Mouse (Mus musculus): ENCODE data around the gene Gm10337.

Gene Gm10337

DNA sequence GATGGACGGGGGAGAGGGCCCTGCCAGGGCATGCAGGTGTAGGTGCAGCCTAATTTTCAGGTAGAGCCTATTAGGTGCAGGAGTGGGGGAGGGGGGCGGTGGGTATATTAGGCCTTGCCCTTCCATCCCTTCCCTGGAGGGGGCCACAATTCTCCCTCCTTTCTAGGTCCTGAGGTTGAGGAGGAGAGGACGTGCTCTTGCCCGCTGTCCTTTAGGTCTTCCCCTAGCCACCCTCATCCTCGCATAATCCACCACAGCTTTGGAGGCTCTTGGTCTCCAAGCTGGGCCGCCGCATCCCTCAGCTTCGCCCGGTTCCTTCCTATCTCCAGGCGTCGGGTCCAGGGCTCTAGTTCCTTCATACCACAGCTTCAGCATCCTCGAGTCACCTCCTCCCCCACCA lies 12.8 kb downstream of the Gm10337 start:
- in situ Hi-C loops (cut with MboI; ENCODE audit: low sequenced_read_pairs), result no loop called here

DNA sequence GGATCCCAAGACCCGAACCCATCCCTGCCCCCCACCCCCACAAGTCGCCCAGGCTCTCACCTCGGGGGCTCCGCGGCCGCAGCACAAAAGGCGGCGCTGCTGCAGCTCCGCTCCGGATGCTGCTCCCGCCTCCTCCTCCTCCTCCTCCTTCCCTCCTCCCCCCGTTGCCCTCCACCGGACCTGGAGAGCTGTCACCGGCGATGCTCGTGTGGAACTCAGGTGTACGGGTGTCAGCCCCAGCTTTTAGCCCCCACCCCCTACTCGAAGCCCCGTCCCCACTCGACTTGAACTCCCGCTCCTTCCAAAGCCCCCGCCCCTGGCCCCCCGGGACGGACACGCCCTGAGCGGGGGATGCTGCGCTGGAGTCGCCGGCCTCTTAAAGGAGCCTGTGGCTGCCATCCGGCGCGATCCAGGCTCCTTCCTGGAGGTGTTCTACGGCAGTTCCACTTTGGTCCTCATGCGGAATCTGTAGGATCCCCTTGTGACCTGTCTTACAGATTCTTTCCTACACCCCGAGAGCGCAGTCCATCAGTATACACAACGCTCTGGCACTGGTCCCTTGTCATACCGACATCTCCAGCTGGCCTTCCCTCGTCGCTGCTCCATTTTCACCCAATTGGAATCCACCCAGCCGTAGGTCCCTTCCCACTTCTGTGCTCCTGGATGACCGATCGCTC lies 13.3 kb downstream of the Gm10337 start, which contains the start of gene Map3k12:
Gene Map3k12 (minus strand): TSS at position 337 of the 677 bp plus-strand sequence.
- in situ Hi-C loops (cut with MboI; ENCODE audit: low sequenced_read_pairs), result no loop called here

DNA sequence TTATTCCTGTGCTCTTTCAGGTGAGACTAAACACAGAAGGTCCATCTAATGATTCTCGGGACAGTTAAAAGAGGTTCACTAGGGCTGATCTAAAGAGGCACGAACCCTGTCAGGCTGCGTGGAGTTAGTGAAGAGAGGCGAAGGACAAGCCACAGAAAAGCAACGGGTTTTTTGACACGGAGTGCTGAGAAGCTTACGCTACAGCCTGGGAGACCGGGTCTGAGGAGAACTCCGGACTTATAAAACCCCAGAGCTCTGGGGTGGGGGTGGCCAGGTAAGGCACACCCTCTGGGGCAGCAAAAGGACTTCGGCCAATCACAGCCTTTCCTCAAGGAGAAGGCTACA lies 14.1 kb downstream of the Gm10337 start:
- in situ Hi-C loops (cut with MboI; ENCODE audit: low sequenced_read_pairs), result no loop called here

DNA sequence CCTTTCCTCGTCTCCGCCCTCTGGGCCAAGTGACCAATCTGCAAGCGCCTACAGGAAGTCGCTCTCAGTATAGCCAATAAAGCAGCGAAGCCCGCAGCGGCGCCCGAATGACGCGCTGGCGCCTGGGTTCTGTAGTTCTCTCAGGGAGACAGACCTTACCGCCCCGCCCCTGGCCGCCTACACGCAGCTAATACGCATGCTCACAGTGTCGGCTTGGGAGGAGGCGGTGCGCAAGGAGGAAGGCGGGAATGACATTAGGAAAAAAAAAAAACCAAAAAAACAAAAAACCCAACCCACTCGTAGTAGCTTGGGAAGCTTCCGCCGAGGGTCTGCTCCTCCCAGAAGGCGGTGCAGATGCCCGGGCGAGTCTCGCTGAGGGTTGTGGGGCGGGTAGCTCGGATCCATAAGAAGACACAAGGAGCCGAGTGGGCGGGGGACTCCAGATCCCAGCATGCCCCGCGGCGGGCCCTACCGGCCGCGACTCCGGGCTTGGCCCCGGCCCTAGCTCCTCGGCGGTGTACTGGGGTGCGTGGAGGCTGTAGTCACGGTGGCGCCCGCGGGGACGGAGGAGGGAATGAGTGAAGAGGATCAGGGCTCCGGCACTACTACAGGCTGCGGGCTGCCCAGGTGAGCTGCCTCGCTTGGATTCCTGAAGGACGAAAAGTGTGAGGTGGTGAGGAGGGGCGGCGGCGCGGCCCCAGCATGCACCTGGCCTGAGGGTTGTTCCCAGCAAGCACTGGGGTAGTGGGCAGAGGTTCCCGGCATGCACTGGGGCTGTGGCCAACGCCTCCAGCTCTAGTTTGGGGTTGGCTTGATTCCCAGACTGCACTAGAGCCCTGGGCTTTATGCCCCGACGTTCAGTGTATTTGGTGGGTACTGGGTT lies 14.7 kb downstream of the Gm10337 start, which contains the start of gene Tarbp2:
Gene Tarbp2 (plus strand): TSS at position 217 of the 883 bp plus-strand sequence.
- in situ Hi-C loops (cut with MboI; ENCODE audit: low sequenced_read_pairs), result no loop called here

DNA sequence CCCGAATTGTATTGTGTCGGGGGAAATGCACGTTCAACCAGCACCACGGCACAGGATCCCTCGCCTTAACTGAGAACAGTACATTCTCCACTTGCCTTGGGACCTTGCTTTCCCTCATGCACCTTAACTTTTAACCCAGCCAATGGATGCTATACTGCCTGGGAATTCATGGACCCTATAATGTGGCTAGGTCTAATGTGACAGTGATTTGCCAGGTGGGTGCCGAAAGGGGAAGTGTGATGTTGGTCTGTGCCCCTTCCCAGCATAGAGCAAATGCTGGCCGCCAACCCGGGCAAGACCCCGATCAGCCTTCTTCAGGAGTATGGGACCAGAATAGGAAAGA lies 15.3 kb downstream of the Gm10337 start:
- in situ Hi-C loops (cut with MboI; ENCODE audit: low sequenced_read_pairs), result no loop called here

DNA sequence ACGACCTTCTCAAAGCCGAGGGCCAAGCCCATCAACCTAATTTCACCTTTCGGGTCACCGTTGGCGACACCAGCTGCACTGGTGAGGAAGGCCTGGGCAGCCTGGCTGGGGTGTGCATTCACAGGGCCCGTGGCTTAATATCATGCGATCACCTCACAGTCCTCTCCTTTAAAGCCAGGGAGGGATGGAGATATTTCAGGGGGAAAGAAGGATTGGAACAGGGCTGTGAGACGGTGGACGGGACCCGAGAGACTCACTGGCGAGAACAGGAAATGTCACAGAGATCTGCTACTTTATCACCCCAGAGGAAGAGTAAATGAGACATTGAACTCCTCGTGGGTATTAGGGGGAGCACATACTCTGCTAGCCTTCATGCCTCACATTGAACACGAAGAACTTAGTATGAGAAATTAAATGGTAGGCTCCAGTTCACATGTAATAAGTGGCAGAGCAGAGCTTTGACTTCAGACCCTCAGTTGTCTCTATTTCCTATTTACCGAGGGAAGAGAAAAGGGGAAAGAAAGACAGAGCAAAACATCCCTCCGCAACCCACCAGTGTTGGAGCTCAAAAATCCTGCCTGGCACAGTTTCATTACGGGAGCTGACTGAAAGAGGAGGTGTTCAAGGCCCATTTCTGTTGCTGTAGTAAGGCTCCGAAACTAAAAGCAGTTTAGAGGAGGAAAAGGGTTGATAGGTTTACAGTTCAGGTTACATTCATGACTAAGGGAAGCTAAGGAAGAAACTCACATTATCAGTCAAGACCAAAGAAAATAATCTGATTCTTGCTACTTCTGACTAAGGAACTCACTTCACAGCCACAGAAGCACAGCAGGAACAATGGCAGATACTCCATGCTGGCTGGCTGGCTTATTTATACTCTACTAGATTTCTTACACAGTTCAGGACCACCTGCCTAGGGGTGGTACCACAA lies 16.0 kb downstream of the Gm10337 start:
- in situ Hi-C loops (cut with MboI; ENCODE audit: low sequenced_read_pairs), result no loop called here

DNA sequence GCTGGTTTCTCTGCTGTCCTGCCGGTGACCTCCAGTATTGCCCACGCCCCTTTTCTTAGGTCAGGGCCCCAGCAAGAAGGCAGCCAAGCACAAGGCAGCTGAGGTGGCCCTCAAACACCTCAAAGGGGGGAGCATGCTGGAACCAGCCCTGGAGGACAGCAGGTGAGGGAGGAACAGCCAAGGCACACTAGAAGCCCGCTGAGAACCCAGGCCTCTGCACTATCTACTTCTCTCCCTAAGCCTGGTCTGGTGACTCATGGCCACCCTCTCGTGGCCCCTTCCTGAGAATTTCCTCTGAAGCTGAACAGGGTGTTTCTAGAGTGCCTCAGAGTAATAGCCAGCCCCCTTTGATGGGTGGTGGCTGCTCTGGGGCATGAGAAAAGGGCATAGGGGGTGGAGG lies 16.9 kb downstream of the Gm10337 start:
- in situ Hi-C loops (cut with MboI; ENCODE audit: low sequenced_read_pairs), result no loop called here

DNA sequence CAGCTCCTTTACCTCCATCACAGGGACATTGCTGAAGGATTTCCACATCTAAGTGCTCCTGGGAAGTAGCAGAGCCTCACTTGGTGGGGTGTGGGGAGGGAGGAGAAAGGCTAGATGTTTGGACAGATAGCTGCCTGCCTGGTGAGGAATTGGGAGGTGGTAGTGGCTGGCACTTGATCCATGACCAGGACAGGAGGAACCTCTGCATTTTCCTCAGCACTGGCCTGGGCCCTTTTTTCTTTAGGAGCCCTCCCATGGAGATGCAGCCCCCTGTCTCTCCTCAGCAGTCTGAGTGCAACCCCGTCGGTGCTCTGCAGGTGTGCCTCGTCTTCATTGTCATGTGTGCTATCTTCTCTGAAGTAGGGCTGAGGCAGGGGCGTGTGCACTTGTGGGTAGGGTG lies 18.0 kb downstream of the Gm10337 start:
- in situ Hi-C loops (cut with MboI; ENCODE audit: low sequenced_read_pairs), result no loop called here

DNA sequence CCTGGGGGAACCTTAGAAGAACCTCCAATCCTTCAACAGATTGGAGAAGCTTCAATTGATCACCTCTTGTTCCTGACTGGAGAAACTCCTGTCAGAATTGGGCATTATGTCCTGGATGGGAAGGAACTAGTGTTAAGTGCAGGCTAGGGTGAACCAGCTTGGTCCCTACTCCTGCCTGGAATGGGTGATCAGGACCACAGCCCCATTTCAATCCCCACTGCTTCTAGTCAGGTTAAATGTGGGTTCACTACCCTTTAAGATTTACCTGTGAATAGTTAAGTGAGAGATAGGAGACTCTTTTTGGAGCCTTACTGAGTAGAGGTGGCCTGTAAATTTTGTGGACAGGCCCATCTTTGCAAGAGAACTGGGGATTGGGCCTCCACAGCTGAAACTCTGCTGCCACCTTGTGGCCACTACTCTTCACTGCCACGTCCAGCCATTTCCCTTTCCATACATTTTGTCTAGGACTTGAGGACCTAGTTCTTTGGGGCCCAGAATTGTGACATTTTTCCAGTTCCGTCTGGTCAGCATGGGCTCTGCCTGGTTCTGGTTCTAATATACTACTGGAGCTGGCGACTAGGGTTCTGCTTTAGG lies 21.5 kb downstream of the Gm10337 start, which contains the start of gene Npff:
Gene Npff (minus strand): TSS at position 51 of the 594 bp plus-strand sequence.
- in situ Hi-C loops (cut with MboI; ENCODE audit: low sequenced_read_pairs), result no loop called here

DNA sequence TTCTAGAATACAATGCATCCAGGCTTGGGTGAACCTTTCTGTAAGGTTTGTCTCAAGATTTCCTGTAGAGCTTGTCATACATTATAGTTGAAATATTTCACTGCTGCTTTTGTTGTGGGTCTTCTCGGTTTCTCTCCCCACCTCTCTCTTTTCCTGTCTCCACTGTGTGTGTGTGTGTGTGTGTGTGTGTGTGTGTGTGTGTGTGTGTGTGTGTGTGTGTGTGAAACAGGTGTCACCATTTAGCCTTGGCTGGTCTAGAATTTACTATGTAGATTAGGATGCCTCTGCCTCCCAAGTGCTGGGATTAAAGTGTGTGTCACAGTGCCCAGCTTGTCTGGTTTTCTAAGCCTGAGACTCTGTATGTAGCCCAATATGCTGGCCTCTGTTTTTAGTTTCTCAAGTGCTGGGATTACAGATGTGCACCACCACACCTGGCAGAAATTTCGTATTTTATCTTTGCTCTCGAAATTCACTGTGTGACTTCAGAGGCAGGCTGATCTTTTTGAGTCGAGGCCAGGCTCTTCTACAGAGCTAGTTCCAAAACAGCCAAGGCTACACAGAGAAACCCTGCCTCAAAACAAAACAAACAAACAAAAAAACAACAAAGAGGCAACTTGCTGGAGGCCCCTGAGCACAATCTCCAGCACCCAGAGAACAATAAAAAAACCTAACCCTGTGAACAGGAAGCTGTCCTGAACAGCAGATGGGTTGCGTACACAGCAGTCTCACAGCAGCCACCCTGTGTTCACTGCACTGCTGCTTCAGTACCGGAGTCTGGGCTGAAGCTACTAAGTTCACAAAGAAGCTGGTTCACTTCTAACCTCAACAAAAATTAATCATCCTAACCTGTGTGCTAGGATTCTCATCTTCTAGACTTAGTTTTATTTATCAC lies 22.8 kb downstream of the Gm10337 start:
- in situ Hi-C loops (cut with MboI; ENCODE audit: low sequenced_read_pairs), result no loop called here

DNA sequence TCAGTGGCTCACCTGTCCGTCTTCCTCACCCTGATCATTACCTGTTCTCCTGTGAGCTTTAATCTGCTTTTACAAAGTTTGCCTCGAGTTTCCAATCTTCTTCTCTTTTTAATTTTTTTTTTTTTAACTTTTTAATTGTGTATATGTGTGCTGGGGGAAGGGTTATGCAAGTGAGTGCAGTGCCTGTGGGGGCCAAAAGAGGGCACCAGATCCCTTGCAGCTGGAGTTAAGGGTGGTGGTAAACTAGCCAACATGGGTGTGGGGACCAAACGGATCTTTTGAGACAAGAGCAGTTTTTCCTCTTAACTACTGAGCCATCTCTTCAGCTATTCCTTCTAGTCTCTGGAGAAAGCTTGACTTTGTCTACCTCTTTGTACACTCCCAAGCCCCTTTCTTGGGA lies 24.4 kb downstream of the Gm10337 start:
- in situ Hi-C loops (cut with MboI; ENCODE audit: low sequenced_read_pairs), result no loop called here

DNA sequence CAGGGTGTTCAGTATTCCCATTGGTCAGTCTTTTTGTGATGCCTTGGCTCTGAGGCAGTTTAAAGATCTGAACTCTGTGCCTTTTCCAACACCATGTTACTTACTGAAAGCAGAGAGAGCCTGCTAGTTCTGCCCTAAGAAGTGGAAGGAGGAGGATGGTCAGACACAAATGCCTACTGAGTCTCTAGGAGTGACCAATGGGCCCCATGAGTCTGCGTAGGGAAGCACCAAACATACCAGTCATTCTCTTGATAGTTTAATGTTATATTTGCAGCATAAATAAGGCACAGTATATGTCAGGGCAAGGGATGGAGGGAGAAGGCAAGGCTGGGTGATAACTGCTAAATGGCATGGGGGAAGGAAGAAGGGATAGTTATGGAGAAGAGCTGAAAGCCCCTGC lies 24.9 kb downstream of the Gm10337 start:
- in situ Hi-C loops (cut with MboI; ENCODE audit: low sequenced_read_pairs), result no loop called here

DNA sequence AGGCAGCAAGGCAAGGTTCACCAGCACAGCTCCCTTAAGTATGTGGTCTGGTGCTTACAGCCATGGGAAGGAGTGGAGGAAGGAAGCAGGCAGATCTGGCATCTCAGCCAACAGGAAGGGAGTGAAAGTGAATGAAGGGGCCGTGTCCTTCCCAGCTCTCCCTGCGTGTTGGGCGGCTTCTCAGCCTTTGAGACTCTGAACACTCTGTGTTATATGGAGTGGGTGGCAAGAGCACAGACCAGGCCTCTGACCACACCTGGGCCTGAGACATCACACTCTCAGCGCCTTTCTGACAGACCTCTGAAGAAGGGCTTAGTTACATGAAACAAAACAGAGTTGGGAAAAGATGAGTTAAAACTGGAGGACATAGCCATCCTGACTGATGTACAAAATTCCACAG lies 27.0 kb downstream of the Gm10337 start:
- in situ Hi-C loops (cut with MboI; ENCODE audit: low sequenced_read_pairs), result no loop called here

DNA sequence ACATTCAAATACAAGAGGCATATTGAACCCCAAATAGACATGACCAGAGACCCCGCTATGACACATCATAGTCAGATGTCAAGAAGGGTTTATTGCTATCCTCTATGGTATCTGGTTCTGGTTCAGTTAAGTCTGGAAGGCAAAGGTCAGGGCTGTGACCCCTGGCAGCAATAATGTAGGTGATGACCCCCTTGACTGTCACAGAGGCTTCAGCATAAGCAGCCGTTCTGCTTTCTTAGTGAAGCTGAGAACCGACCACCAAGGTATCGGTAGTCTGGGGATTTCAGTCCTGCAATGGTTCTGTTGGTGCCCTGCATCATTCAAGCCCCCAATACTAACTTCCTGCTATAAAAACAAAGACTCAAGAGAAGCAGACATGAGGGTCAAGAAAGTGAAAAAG lies 28.1 kb downstream of the Gm10337 start:
- in situ Hi-C loops (cut with MboI; ENCODE audit: low sequenced_read_pairs), result no loop called here

DNA sequence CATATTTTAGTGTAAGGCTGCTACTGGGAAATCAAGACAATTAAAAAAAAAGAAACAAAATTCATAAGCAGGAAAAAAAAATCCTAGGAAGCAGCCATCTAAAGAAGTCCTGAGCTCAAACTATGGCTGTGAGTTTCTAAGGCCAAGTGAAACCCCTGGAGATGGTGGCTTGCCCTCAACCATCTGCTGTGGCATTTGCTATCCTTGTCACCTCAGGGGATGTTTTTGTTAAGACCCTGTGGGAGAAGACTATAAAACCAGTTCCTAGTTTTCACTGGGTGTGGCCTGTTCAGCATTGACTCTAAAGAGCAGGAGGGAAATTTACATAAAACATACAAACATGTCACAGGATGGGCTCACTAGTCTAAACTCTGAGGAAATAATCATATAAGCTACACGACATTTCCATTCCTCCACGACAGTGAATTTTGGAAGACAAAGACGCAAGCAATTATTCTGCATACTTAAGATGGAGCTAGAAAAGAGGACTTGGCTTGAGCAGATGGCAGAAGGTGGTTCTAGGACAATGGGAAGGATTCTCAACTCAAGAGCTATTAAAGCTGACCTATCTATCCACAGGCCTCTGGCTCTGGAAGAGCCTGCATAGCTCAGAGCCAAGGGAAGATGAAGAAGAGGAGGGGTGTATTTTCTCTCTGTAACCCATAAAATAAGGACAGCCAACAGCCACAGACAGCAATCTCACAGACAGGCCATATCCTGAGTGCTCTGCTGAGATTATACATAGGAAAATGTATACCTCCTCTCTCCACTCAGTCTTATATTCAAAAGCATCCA lies 28.8 kb downstream of the Gm10337 start:
- in situ Hi-C loops (cut with MboI; ENCODE audit: low sequenced_read_pairs), result no loop called here

DNA sequence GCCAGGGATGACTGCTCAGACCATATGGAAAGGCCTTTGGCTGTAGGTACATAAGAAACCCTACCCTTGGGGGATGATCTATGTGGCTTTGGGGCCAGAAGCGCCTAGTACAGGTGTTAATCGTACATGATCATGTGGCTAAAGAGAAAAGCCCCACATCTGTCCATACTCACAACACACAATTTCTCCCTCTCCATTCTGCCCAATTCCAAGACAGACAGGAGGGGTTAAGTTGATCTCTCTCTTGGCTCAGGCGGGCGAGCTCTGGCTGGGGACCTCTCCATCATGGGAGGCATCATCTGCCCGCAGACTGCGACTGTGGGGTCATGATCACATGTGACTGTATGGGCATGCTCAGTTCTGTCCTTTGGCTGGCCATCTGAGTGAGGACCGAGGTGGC lies 30.4 kb downstream of the Gm10337 start:
- in situ Hi-C loops (cut with MboI; ENCODE audit: low sequenced_read_pairs), result no loop called here

DNA sequence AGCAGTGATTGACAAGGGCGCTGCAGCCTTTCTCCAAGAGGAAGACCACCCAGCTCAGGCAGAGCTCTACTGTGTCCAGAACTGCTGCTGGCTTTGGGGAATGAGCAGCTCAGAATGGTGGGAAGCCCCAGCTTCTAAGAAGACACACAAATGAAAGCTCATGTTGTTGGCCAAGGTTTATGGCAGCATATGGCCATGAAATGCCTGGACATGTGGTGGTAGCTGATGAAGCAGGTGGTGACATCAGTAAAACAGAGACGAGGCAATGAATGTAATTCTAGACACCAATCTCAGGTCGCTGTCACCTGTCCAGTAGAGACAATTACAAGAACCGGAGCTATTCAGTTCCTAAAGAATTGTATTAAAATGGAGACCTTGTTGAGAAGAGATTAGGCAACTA lies 41.3 kb downstream of the Gm10337 start:
- in situ Hi-C loops (cut with MboI; ENCODE audit: low sequenced_read_pairs), result no loop called here

DNA sequence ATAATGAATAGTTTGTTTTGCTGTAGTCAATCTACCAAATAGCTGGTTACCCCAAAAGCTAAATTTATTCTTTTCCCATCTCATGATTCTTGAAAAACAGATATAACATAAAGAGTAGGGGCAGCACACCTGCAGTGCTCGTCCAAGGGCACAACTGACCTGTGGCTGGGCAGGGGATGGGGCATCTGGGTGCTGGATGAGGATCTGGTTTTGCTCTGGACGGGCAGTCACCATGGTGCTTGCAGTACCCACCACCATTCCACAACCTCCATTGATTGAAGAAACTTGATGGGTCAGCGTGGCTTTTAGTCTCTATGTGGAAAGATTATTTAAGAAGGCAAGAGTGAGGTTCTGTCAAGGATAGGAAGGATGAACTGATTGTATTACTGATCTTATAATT lies 42.7 kb downstream of the Gm10337 start:
- in situ Hi-C loops (cut with MboI; ENCODE audit: low sequenced_read_pairs), result no loop called here

Measured in CH12F3 (cell line).